Mouse (Mus musculus) gonadal fat pad, adult 2 months (tissue): ENCODE data around the gene Nucks1. TPM values are rescaled to one million over a fixed set of nuclear protein-coding genes. Genes with fewer than 3 reads are reported as not detected.
A peak's percentile ranks its signal among the peaks of the same experiment; 100 is the strongest.

Experiments used
- DNase-seq: peaks from one replicate; pipeline ENCODE4 v3.0.0-alpha.2; 2012; ENCODE audit warnings: low read depth
- polyA plus RNA-seq: library from polyadenylated mRNA; depleted of rRNA; stranded (reverse); fragments of >200 nt; gene quantifications from 2 replicates; pipeline ENCODE4 v1.2.3, GENCODE M21; 2012

The Nucks1 gene
- polyA plus RNA-seq, 1 experiment, result 11.0 TPM

DNA sequence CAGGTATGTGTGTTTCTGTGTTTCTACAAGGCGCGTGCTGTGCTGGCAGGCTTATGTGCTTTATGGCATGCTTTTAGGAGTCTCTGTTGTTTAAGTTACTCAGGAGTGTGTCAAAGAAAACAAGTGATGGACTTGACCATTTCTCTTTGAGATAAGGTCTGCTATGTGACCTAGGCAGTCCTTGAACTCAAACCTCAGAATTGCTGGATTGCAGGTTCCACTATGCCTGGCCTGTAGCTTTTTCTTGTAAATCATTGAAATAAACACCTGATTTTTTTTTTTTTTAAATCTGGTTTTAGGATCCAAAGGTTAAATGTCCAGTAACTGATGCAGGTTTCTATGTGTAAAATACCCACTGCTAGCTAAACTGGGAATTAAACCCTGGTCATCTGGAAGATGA lies 8.7 kb downstream of the Nucks1 start:
- no peak for DNase-seq

DNA sequence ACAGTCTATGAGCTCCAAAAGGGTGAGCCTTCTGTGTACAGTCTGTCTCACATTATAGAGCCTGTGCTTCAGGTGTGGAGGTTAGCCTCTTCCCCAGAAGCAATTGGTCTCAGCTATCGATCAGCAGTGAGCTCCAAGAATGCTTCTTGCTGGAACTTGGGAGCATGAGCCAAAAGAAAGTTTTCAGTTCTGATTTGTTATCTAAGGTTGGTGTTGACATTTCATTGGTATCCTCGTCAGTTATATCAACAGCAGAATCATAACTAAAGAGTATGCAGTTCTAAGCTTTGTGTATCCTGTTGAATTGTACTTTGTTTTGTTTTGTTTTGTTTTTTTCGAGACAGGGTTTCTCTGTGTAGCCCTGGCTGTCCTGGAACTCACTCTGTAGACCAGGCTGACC lies 11.8 kb downstream of the Nucks1 start:
- no peak for DNase-seq

DNA sequence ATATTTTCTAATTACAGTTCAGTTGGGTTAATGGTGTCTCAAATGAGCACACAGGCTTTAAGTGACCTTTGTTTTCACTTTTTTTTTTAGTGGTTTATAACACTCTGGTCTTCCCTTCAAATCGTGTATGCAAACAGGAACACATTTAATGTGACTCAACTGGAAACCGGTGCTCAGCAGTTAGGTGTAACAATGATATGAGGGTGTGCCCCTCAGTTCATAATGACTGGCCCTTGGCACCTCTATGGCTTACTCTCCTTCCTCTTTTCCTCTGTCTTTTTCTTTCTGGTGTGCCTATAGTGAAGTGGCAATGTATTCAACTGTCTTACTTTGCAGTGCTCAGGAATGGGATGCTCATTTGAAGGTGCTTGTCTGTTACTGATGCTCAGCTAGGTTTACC lies 23.1 kb downstream of the Nucks1 start:
- DNase-seq, result no peak

DNA sequence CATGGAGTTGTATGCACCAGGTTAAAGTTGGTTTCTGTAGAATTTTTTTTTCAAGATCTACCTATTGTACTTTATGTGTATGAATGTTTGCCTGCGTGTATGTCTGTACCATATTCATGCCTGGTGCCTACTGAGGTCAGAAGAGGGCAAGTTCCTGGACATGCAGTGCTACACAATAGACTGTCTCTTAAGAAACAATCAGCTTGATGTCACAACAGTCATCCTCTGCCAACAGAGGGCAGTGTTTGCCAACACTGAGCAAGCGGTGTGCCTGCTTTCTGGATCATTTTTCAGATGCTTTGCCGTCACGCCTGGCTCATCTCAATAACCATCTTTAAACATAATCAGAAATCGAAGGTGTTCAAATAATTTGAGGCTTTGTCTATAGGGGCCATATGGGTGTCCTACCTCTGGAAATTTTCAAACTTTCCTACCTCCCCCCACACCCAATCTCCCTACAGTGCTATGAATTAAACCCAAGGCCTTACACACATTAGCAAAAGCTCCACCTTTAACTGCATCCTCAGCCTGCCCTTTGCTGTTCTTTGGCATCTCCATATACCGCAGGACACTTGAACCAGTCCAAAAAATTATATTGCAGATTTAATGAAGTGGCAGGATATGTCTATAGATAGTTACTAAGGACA lies 27.4 kb downstream of the Nucks1 start:
- peak; percentile 71 for DNase-seq

DNA sequence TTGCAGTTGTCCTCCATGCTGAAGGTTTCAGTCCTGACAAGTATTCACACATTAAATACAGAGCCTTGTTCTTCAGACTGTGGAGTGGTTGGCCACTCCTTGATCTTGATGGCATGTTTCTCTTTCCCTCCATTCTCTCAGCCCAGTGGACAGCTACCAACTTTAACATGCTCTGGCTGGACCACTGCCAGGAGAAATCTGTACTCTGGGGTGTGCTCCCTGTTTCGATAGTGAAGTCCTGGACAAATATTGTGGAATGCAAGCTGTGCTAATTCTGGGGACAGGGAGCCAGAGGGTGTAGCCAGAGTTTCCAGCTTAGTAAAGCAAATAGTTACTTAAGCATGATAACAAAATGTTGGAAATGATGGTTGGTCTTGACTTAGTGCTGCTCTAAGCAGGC lies 28.5 kb downstream of the Nucks1 start:
- no peak for DNase-seq

DNA sequence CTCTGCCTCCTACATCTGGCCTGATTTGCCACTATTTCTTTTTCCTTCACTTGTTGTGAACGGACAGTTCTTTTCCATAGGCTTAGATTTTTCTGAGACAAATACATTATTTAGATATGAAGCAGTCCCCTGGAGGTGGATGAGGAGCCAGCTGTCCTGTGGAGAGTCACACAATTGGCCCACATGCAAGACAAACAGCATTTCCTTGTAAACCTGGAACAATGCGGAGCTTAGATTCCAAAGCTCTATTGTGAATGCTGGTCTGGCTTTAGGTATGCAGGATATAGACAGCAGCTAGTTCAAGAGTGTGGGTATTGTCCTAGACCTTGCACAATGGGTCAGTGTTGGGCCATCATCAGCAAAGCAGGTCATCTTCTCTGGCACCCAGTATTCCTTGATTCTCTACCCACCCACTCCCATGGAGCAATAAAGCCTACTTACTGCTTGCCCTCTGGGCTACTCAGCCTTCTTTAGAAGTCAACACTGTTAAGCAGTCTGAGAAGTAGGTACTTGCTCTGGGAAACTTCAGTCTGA lies 30.4 kb downstream of the Nucks1 start:
- peak; percentile 93 for DNase-seq

DNA sequence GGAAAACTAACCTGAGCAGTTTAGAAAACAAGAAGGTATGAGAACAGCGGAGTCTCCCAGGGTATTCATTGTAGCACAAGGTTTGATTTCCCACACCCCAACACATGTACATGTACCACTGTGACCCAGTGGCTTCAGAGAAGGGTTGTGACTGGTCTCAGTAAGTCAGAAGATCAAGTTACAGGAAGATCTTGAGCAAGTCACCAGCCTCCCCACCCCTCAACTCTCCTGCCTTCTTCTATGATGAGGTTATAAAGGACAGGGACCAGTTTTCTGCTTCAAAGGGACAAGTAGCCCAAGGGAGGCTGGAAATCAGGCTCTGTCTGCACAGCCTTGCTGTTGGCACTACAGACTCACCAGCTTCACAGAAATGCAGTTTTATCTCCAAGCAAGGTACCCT lies 31.2 kb downstream of the Nucks1 start:
- DNase-seq, result no peak

DNA sequence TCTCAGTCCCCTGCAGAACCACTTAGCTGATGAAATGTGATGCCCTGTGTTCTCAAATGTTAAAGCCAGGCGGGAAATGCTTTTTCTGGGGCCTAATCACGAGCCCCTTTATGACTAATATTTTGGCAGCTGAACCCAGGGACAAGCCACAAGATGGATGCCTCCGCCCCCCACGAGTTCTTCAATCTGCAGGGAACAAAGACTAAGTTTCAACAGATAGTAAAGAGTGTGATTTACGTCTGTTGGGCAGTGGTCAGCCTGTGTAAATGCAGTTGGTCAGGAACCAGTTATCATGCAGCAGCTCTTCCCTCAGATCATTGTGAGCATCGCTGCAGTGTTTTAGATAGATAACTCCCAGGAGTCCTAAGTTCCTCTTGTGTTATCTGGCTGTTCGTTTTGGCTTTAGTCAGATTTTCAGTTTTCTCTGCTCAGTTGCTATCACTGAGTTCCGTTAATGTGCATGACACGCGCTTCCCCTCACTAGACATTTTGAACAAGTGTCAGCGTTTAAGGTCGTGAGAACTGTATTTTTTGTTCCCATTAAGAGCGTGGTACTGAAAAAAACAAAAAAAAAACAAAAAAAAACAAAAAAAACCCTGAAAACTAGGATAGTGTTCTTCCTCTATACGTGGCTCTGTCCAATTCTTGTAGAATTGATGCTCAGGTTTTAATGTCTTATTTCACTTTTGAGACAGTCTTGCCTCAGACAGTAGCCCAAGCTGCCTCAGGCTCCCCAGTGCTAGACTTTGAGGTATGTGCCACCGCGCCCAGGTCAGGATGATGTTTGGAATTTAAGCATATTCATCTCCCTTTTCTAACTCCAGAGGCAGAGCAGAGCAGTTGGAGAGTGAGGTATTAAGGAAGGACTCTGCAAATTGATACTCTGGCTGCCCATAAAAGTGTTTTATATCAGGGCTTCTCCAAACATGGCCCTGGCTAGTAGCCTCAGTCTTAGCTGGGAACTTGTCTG lies 32.6 kb downstream of the Nucks1 start:
- no peak for DNase-seq

DNA sequence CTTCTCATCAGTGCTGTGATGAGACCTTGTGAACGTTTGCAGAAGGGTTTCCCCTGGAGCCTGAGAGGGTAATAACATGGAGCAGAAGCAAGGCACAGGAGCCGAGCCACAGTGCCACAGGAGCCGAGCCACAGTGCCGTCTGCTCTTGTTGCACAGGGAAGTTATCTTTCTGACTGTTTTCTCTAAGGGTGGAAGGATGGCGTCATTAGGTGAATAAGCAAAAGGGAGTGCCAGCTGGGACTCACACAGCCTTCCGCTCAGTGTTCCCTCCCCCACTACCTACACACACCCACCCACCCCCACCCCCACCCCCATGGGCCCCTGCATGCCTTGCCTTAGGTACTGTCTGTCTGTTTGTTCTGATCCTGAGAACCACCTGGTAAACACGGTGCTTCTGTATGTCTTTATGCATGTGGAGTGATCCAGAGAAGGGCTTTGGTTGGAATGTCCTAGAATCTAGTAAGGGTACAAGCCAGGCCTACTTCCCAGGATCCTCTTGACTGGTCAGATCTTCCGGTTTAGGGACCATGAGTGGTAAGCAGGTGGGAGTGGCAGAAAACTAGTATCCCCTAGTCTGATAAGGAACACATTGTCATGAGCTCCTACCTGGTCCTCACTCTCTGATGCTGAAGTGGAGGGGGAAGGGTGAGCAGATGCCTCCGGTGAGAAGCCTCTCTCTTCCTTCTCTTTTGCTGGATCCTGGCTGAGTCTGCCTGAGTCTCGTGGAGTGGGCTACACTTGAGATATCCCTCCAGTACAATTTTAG lies 35.5 kb downstream of the Nucks1 start:
- DNase-seq, result no peak

DNA sequence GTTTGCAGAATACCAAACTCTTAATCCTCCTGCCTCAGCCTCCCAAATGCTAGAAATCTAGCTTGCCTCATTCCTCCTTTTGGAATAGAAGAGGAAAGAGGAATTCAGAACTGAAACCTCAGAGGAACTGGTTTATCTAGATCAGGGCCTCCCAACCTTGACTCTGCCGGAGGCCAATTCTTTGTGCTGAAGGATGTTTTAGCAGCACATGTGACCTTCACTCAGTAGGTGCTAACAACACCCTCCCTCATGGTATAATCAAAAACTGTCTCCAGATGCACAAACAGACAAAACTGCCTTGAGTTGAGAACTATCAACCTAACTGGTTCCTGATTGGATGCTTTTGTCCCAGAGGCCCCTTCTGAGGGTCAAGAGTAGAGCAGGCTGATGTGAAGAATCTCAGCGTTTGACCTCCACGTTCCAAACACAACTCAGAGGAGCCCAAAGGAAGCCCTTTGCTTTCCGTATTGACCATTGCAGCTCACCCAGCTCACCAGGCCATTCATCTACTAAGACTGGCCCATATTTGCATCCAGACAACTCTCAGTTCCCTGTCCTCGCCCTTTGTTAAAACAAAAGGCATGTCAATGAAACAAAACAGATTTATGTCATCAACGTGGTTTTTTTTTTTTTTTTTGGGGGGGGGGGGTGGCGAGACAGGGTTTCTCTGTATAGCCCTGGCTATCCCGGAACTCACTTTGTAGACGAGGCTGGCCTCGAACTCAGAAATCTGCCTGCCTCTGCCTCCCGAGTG lies 36.3 kb downstream of the Nucks1 start:
- DNase-seq, result no peak

DNA sequence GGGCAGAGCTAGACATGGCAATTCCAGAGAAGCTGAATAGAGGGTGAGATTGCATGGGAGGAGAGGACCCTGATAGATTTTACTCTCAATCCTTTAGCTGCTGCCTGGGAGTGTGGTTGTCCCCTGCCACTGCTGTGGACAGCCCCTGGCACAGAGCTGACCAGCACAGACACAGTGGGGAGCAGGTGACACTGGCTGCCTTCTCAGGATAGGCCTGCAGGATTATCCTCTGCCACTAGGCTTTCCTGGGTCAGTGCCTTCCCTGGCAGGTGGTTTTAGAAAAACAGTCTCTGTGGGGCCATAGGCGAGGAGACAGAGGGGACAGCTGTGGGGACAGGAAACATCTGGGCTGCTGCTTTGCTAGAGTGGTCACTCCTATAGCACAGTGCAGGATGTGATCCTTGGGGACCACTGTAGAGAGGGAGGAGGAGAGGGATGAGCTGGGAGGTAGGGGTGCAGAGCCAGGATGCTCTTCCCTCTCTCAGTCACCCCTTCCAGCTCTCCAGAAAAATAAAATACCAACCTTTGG lies 37.7 kb downstream of the Nucks1 start:
- no peak for DNase-seq

DNA sequence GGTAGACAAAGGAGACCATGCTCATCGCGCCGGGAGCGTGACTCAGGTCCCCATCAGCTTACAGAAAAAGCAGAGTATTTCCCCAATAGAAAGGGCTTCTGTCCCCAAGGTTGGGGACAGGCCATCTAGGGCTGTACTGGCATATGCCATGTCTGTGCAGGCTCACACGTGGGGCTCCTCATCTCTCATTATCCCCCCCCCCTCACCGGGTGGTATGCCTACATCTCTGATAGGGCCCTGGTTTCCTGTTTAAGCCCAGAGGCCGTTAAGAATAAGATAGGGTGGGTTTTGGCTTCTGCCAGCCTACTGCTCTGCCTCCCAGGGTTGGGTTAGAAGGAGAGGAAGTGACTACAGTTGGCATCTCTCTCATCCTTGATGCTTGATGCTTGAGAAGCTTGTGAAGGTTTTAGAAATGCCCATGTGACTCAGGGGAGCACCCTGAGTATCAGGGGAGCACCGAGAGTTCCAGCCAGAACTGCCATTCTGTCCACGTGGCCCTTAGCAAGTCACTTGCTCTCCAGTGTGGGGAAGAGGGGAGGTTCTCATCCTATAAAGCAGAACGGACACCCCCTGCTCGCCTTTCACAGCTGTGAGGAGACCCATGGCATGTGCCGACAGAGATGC lies 44.0 kb downstream of the Nucks1 start:
- no peak for DNase-seq

DNA sequence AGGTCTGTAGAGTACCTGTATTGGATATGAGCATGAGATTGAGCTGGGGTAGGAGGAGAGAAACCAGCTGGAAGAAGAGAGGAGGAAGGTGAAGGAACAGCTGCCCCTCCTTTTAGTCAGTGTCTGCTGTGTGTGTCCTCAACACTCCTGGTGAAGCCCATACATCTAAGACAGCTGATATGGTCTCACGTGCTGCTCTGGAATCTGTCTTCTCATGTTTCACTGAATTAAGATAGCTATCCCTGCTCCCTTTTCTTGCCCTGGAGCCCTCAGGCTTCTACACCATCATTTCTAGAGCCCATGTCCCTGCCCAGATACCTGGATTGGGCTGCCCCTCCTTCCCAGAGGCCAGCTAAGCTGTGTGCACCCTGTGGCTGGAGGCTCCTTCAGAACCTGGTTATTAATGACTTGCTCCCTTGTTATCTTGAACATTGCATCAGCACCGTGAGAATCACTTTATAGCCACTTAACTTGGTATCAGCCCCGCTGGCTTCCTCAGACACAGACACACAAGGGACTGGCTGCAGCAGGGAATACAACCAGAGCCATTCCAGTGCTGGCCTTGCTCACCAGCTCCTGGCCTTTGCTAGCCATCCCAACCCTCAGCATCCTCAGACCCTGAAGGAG lies 44.9 kb downstream of the Nucks1 start:
- DNase-seq, result no peak

DNA sequence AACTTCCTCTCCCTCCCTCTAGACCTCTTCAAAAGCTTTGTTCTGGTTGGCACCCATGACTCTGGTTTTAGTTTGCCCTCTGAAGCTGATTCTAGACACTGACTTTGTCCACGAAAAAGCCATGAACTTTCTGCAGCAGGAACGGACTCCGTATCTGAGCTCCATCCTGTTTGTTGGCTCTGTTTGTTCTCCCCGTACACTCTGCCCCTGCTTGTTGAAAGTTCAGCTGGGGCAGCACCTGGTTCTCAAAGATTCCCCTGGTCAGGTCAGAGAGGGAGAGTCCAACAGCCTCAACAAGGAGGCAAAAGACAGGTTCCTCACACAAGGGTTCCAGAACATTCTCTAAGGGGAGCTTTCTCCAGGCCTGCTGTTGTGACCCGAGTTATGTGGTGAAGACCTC lies 47.1 kb downstream of the Nucks1 start:
- no peak for DNase-seq

DNA sequence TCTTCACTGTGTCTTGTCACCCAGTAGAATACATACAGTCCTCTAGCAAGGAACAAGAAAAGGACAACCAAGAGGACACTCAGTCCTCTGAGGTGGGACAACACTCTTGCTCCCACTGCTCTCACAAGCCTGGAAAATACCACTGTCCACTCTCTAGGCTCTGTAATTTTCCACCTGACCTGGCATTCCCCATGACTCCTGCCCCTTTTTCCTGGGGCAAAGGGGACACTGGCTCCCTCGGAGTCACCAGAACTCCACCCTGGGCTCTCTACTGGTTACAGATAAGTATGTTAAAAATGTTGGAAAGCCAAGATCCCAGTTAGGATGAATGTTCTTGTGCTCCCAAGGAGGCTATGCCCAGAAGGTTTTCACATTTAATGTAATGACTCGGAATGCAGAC lies 50.7 kb downstream of the Nucks1 start:
- no peak for DNase-seq

DNA sequence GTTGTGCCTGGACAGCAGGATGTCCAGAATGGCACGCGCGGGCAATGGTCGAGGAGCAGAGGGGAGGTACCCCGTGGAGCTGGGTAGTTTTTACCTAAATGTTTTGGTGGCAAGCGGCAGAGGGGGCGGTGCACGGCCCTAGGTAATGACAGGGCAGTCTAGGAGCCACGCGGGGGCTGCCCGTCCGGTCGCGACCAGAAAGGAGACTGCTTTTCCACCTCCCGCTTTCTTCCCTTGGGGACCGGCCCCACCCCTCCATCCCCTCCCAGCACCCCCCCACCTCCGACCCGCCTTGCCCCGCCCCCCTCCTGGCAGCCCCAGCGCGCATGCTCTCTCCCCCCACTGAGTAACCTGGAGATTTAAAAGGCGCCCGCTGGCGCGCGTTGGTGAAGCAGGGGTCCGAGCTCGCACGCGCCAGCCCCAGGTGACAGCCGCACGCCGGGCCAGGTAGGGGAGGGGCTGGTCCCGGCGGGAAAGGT lies 52.3 kb downstream of the Nucks1 start, which contains the start of gene Slc45a3:
Slc45a3 (plus strand) TSS at position 362 of the 479 bp plus-strand sequence.
- no peak for DNase-seq

DNA sequence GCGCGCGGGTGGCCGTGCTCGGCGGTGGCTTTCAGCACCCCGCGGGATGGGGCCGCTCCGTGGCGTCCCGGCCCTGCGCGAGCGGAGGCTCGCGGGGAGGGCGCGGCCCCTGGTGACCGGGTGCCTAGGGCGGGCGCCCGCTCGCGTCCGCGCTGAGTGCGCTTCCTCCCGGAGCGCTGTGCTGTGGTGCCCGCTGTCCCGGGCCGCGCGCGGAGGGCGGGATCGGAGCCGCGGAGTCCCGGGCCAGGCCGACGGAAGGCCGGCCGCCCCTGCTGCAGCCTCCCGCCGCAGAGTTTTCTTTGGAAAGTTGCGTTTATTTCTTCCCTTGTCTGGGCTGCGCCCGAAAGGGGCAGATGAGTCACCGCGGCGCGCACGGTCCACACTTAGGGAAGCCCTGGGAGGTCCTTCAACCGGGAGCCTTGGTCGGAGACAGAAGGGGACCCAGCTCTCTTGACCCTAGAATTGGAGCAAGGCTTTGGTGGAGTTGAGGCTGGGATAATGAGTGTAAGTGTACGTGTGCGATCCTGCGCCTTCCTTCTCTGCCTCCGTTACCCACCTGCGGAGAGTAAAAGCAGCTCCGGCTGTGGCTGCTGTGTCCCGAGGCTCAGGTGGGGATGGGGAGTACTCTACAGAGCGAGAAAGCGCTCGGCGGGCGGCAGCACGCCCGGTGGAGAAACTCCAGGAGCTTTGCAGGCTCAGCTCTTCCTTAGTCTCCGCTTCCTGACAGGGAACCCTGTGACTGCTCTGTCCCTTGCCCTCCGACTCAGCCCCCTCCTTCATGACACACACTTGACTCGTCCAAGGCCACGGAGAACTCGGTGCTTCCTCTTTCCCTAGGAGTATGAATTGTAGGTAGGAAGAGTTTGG lies 53.0 kb downstream of the Nucks1 start:
- no peak for DNase-seq

DNA sequence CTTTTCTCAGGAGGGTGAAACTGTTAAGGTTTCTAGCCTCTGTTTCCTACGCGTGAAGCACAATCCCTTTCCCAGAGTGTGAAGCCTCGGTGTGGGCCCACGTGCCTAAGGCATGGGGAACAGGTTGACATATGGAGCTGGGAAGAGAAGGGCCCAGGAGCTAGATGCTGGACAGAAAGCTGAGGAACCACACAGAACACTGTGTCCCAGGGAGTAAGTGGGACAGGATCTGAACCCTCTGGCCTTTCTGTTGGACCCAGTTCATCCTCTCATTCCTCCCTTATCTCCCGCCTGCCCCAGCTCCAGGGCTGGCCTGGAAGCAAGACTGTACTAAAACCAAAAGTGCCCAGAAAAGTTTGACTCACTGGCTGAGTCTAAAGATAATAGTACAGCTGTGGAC lies 53.8 kb downstream of the Nucks1 start:
- no peak for DNase-seq

DNA sequence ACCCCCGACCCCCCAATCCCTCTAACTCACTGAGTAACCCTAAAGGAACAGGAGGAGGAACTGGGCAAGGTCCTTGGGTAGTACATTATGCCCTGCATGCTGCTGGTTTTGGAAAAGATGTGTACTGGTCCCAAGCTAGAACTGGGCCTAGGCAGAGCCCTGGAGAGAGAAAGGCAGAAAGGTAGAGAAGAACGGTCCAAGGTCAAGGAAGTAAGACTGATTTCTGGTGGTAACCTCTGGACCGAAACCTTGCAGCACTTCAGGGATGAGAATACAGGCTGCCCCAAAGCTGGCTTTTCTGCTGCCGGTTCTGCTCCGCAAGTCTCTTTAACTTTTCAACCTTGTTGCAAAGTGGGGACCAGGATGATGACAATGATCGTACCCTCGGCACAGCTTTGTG lies 54.2 kb downstream of the Nucks1 start:
- no peak for DNase-seq
